Mouse (Mus musculus) spleen, adult 2 months (tissue): ENCODE data around the gene Mei1.

ENCODE experiments used
- CTCF ChIP-seq: fragments of 200-500 bp; IDR thresholded peaks from 2 replicates; pipeline ENCODE4 v1.5.1; 2011; ENCODE audit warnings: mild to moderate bottlenecking, inconsistent platforms; ENCODE audit not compliant: insufficient read depth, insufficient read length, insufficient replicate concordance; ENCODE audit errors: extremely low read depth
- POLR2A ChIP-seq: fragments of 200-500 bp; IDR thresholded peaks from 2 replicates; pipeline ENCODE4 v1.6.1; 2011; ENCODE audit warnings: low read depth, low read length, inconsistent platforms

DNA sequence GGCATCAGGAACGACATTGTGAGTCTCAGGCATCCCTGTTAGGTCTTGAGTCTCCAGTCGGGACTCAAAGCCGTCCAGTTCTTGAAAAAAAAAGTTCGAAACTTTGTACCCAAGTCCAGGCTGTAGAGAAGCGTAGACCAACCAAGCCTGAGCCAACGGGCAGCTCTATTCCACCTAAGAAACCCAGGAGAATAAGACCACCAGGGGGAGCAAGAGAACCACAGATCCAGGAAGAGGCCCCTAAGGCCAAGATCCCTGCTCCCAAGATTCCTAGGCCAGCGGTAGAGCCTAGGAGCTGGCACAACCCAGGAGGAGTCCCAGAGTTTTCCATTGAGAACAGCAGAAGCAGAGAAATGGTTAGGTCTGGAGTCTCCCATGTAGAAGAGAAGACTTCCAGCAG is 4.3 kb upstream of the Mei1 start:
- TF ChIP-seq POLR2A (no peak), CTCF (peak; percentile 49; the same call in 1 of the 2 replicates)
